Mouse (Mus musculus) heart, adult 2 months (tissue): ENCODE data around the gene Pdzrn3.

ENCODE experiments used
- CTCF ChIP-seq: fragments of 200-600 bp; IDR thresholded peaks from 2 replicates; pipeline ENCODE4 v1.8.1; 2022; ENCODE audit warnings: antibody characterized with exemption, mild to moderate bottlenecking, moderate library complexity
- EP300 ChIP-seq: fragments of 200-500 bp; IDR thresholded peaks from 2 replicates; pipeline ENCODE4 v1.6.1; 2011; ENCODE audit warnings: low read depth, low read length, control low read depth; ENCODE audit not compliant: insufficient read depth
- POLR2A ChIP-seq: fragments of 200-500 bp; IDR thresholded peaks from 2 replicates; pipeline ENCODE4 v1.6.1; 2011; ENCODE audit warnings: mild to moderate bottlenecking, low read depth, low read length, control low read depth; ENCODE audit not compliant: insufficient read depth

DNA sequence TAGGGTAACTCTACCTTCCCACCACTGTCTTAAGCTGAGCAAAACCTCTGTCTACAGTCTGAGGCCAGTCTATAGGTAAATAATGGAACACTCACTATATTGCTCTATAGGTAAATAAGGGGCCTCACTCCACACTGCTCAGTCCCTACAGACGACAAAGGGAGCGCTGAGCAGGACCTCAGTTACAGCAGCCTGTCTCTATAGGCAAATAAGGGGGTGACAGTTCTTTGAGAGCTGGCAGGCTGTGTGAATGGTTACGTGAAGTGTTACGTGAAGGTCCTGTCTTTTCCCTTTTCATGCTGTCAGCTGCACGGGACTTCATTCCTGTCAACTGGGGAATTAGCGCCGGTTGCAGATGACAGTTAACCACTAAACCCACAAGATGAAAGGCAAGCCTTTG is 207.0 kb downstream of the Pdzrn3 start:
- TF ChIP-seq POLR2A (no peak), CTCF (no peak), EP300 (no peak)
